Mouse (Mus musculus) liver, adult 2 months (tissue): Measurements from ENCODE around the gene Tvp23b.

ENCODE experiments used
- CTCF ChIP-seq: fragments of 200-500 bp; IDR thresholded peaks from 2 replicates; pipeline ENCODE4 v1.5.1; 2011; ENCODE audit warnings: low read depth, low read length, control low read depth
- POLR2A ChIP-seq: fragments of 200-500 bp; IDR thresholded peaks from 2 replicates; pipeline ENCODE4 v1.6.1; 2011; ENCODE audit warnings: low read length, control low read depth; ENCODE audit not compliant: insufficient read depth; ENCODE audit errors: extremely low read depth

- TF ChIP-seq CTCF (no peak), POLR2A (no peak)
Measured at GRCm38 (mm10) chr11:62943538-62943937, 64.3 kb downstream of the Tvp23b start.
